Mouse (Mus musculus): ENCODE results near the gene Hbb-bh1. TPM values are rescaled to one million over a fixed set of nuclear protein-coding genes. Genes with fewer than 3 reads are reported as not detected.
"Not testable (repeated sequence)": the region's sequence is repeated elsewhere in the genome, so short reads cannot be mapped to it uniquely, and the experiment has no call there.

Gene Hbb-bh1
- polyA plus RNA-seq, 1 experiment from 2014 or later: 537 TPM

DNA sequence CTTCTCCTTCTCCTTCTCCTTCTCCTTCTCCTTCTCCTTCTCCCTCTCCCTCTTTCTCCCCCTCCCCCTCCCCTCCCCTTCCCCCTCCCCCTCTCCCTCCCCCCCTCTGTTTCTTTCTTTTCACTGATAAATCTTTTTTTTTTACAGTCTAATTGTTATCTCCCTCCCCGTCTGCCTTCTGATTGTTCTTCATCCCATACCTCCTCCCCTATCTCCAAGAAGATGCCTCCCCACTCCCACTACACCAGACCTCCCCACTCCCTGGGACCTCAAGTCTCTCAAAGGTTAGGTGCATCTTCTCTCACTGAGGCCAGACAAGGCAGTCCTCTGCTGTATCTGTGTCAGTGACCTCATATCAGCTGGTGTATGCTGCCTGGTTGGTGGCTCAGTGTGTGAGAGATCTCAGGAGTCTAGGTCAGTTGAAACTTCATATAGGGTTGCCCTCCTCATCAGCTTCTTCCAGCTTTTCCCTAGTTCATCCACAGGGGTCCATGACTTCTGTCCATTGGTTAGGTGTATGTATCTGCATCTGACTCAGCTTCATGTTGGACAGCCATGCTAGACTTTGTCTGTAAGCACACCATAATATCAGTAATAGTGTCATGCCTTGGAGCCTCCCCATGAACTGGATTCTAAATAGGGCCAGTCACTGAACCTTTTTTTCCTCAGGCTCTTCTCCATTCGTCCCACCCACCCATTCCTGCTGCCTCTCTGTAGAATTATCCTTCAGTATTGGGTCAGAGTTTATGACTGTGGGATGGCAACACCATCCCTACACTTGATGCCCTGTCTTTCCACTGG is 1.8 kb upstream of the Hbb-bh1 start:
- 52% methylated on average over 2 of the region's 2 CpGs for WGBS

DNA sequence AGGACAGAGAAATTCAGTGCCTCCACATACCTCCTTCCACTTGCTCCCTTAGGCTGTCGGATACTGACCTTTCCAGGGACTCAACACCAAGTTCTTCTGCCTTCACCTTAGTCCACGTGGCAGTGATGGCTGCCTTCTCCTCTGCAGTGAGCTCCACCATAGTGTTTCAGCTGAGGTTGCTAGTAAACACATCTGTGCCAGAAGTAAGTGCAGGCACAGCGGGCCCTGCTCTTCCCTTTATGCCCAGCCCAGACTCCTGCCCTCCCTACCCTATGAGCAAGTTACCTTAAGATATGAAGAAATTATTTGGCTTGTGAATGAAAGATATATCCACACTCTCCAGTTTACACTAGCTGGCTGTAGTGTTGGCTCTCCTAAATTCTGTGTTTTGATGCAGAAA is 2.7 kb downstream of the Hbb-bh1 start, which contains the start of gene Hbb-bh2:
TSS of gene Hbb-bh2 (minus strand) at position 253 of the 400 bp plus-strand sequence.
- no peak for ATAC-seq (ENCODE audit: insufficient number of reproducible peaks, insufficient read depth, low FRiP score, low TSS enrichment)
- H3K4me3 ChIP-seq: no peak within 1 kb of the TSS
- WGBS: 66% methylated on average over 3 of the region's 3 CpGs

More for the DNA sequence above, 1.8 kb upstream of the Hbb-bh1 start:
- no peak overlapping the region for H3K27ac ChIP-seq
- no peaks in the 10 kb centered on the region for H3K27me3 ChIP-seq
- H3K4me2 ChIP-seq (replicated peaks): no peak overlapping the region
- no peaks in the 10 kb centered on the region for H3K4me1 ChIP-seq
- H3K9ac ChIP-seq: no peak overlapping the region
- ATAC-seq (ENCODE audit: insufficient number of reproducible peaks, insufficient read depth, low FRiP score, low TSS enrichment): no peak
- no peak overlapping the region for H3K4me3 ChIP-seq
- H3K9me3 ChIP-seq: no peaks in the 10 kb centered on the region
- H3K36me3 ChIP-seq: no peaks in the 10 kb centered on the region

DNA sequence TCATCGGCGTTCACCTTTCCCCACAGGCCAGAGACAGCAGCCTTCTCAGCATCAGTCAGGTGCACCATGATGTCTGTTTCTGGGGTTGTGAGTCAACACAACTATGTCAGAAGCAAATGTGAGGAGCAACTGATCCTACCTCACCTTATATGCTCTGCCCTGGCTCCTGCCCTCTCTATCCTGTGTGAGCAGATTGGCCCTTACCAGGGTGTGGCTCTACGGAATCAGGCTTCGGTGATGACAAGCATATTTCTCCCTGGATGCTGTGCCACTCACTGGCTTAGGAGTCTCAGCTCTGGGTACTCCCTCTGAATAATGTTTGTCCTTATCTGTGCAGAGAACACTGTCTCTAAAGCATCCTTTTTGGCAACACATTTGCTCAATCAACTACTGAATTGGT is 15.2 kb downstream of the Hbb-bh1 start, which contains the start of gene Hbb-bs:
TSS of gene Hbb-bs (minus strand) at position 289 of the 400 bp plus-strand sequence.
- Histone ChIP-seq H3K9ac (no peak within 1 kb of the TSS), H3K4me2 (replicated peaks) (no peak within 1 kb of the TSS), H3K4me3 (no peak within 1 kb of the TSS), H3K9me3 (no peaks in the 10 kb centered on the region), H3K27me3 (no peaks in the 10 kb centered on the region), H3K4me1 (no peaks in the 10 kb centered on the region), H3K27ac (no peak within 1 kb of the TSS), H3K36me3 (no peaks in the 10 kb centered on the region)
- ATAC-seq (ENCODE audit: insufficient number of reproducible peaks, insufficient read depth, low FRiP score, low TSS enrichment): no peak
- 87% methylated on average over 4 of the region's 4 CpGs for WGBS

More for the DNA sequence above, 2.7 kb downstream of the Hbb-bh1 start, which contains the start of gene Hbb-bh2:
- no peak within 1 kb of the TSS for H3K4me2 ChIP-seq (replicated peaks)
- no peak within 1 kb of the TSS for H3K9ac ChIP-seq
- no peak within 1 kb of the TSS for H3K27ac ChIP-seq
- no peaks in the 10 kb centered on the region for H3K4me1 ChIP-seq
- H3K9me3 ChIP-seq: no peaks in the 10 kb centered on the region
- H3K27me3 ChIP-seq: no peaks in the 10 kb centered on the region
- no peaks in the 10 kb centered on the region for H3K36me3 ChIP-seq

DNA sequence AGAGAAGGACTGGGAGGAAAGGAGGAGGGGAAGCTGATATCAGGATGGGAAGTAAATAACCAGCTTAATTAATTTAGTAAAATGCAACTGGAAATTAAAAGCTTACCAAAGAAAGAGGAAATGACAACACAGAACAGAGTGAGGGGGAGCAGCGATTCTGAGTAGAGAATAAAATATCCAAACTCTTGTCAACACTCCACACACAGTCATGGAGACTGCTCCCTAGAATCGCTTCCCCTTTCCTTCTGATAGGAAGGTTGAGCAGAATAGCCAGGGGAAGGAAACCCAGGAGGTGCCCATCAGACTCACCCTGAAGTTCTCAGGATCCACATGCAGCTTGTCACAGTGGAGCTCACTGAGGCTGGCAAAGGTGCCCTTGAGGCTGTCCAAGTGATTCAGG is 15.8 kb downstream of the Hbb-bh1 start:
- H3K4me2 ChIP-seq (replicated peaks); H3K9me3 ChIP-seq; H3K4me3 ChIP-seq; ATAC-seq (ENCODE audit: insufficient number of reproducible peaks, insufficient read depth, low FRiP score, low TSS enrichment); H3K9ac ChIP-seq; H3K27ac ChIP-seq; H3K36me3 ChIP-seq; H3K4me1 ChIP-seq; H3K27me3 ChIP-seq: not testable (repeated sequence)
- no CpG with 5 or more reads among the region's 2 CpGs for WGBS

DNA sequence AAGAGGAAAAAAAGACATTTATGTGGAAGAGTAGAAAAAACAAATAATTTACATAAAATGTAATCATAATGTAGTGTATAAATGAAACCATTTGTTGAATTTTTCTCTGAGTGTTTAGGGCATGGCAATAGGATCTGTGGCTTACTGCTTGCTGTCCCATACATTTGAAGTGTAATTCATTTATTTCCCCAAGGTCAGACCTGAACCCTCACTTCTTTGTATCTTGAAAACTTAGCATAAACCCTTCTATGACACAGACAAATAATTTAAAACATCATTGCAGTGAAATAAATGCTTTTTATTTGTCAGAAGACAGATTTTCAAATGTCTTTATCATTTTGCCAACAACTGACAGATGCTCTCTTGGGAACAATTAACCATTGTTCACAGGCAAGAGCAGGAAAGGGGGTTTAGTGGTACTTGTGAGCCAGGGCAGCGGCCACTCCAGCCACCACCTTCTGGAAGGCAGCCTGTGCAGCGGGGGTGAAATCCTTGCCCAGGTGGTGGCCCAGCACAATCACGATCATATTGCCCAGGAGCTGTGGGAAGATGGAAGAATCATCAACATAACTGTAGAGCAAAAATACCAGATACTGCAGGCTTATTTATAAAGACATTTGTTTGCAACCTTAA is 16.6 kb downstream of the Hbb-bh1 start:
- no peak for ATAC-seq (ENCODE audit: insufficient number of reproducible peaks, insufficient read depth, low FRiP score, low TSS enrichment)
- WGBS: 52% methylated on average over 3 of the region's 3 CpGs

DNA sequence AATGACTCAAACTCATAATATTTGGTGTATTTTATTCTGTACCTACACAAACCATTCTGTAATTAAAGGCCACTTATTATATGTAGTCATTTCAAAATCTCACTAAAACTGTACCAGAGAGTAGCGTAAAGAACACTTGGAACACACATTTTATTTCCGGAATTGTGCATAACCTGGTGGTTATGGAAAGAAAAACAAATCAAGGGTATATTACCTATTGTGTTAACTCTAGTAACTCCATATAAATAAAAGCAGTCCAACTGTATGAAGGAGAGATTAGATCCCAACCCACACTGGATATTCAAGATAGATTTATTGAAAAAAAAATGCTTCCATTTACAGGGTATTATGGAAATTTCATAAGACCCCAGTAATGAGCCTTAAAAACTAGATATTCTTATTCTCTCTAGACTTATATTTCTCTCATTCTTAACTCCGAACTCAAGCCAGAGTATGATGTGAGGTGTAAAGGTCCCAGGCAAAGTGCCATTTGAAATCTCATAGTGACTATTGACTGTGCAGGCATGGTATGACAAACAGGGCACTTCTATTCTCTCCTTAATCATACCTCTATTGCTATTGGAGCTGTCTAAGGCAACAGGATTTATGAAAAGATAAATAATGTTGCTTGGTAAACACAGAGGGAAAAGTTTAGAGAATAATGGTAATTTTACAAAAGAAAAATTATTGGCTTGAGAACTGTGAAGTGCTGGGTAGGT is 17.3 kb downstream of the Hbb-bh1 start:
- H3K27ac ChIP-seq: no peak overlapping the region
- 88% methylated on average over 3 of the region's 3 CpGs for WGBS
- no peaks in the 10 kb centered on the region for H3K9me3 ChIP-seq
- no peaks in the 10 kb centered on the region for H3K36me3 ChIP-seq
- ATAC-seq (ENCODE audit: insufficient number of reproducible peaks, insufficient read depth, low FRiP score, low TSS enrichment): no peak
- no peaks in the 10 kb centered on the region for H3K4me1 ChIP-seq
- no peaks in the 10 kb centered on the region for H3K27me3 ChIP-seq
- H3K4me3 ChIP-seq: no peak overlapping the region
- no peak overlapping the region for H3K4me2 ChIP-seq (replicated peaks)
- H3K9ac ChIP-seq: no peak overlapping the region

More for the DNA sequence above, 16.6 kb downstream of the Hbb-bh1 start:
- Histone ChIP-seq H3K4me1 (no peaks in the 10 kb centered on the region), H3K9ac (no peak overlapping the region), H3K27ac (no peak overlapping the region), H3K4me3 (no peak overlapping the region), H3K36me3 (no peaks in the 10 kb centered on the region), H3K27me3 (no peaks in the 10 kb centered on the region), H3K4me2 (replicated peaks) (no peak overlapping the region), H3K9me3 (no peaks in the 10 kb centered on the region)

DNA sequence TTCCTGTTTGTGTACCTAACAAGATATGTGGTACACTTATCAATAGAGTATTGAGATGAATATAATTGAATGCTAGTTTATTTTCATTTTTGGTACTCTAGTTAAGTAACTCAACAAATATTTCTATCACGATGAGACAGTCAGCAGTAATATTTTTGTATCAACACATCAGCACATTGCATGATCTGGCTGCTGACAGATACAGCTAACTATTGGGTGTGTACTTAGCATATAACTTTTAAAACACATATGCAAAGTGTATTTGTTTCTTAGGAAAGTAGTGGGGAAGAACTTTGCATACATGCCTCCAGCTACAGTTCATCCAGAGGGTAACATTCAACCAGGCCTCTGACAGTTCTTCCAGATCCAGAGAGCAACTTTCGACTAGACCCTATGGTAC is 18.4 kb downstream of the Hbb-bh1 start:
- Histone ChIP-seq H3K9ac (no peak overlapping the region), H3K36me3 (no peaks in the 10 kb centered on the region), H3K4me2 (replicated peaks) (no peak overlapping the region), H3K4me1 (no peaks in the 10 kb centered on the region), H3K27ac (no peak overlapping the region), H3K27me3 (no peaks in the 10 kb centered on the region), H3K4me3 (no peak overlapping the region), H3K9me3 (no peaks in the 10 kb centered on the region)
- WGBS: 82% methylated on average over 2 of the region's 2 CpGs
- ATAC-seq (ENCODE audit: insufficient number of reproducible peaks, insufficient read depth, low FRiP score, low TSS enrichment): no peak

DNA sequence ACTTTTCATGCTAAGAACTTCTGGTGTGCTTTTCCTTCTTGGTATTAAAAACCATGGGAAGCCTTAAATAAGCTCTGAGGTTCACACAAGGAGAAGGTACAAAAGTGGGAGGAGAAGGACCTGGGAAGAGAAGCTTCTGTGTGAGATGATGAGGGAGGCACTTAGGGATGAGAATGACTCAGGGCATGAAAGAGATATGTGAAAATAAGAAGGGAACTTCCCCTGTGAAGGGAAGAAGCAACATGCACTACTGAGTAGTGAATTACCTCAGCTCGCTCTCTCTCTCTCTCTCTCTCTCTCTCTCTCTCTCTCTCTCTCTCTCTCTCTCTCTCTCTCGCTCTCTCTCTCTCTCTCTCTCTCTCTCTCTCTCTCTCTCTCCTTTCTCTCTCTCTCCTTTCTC is 27.9 kb downstream of the Hbb-bh1 start:
- not testable (repeated sequence) for H3K4me3 ChIP-seq; H3K27ac ChIP-seq; H3K36me3 ChIP-seq; H3K4me2 ChIP-seq (replicated peaks); H3K4me1 ChIP-seq; ATAC-seq (ENCODE audit: insufficient number of reproducible peaks, insufficient read depth, low FRiP score, low TSS enrichment); H3K9ac ChIP-seq; H3K27me3 ChIP-seq; H3K9me3 ChIP-seq
- 71% methylated on average over 1 of the region's 2 CpGs for WGBS

DNA sequence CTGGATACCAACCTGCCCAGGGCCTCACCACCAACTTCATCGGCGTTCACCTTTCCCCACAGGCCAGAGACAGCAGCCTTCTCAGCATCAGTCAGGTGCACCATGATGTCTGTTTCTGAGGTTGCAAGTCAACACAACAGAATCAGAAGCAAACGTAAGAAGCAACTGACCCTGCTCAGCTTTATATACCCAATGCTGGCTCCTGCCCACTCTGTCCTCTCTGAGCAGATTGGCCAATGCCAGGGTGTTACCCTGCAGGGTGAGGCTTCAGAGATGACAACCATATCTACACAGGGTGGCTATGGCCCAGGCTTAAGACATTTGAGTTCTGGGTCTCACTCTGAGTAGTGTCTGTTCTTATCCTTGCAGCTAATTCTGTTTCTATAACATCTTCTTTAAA is 29.2 kb downstream of the Hbb-bh1 start, which contains the start of gene Hbb-bt:
TSS of gene Hbb-bt (minus strand) at position 231 of the 400 bp plus-strand sequence.
- Histone ChIP-seq H3K4me3 (no peak within 1 kb of the TSS), H3K27ac (no peak within 1 kb of the TSS), H3K9me3 (no peaks in the 10 kb centered on the region), H3K9ac (no peak within 1 kb of the TSS), H3K4me1 (no peaks in the 10 kb centered on the region), H3K36me3 (no peaks in the 10 kb centered on the region), H3K27me3 (no peaks in the 10 kb centered on the region), H3K4me2 (replicated peaks) (no peak within 1 kb of the TSS)
- WGBS: 84% methylated on average over 3 of the region's 3 CpGs
- ATAC-seq (ENCODE audit: insufficient number of reproducible peaks, insufficient read depth, low FRiP score, low TSS enrichment): no peak

DNA sequence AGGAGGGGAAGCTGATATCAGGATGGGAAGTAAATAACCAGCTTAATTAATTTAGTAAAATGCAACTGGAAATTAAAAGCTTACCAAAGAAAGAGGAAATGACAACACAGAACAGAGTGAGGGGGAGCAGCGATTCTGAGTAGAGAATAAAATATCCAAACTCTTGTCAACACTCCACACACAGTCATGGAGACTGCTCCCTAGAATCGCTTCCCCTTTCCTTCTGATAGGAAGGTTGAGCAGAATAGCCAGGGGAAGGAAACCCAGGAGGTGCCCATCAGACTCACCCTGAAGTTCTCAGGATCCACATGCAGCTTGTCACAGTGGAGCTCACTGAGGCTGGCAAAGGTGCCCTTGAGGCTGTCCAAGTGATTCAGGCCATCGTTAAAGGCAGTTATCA is 29.8 kb downstream of the Hbb-bh1 start:
- H3K27me3 ChIP-seq; H3K4me2 ChIP-seq (replicated peaks); H3K27ac ChIP-seq; H3K9ac ChIP-seq; H3K36me3 ChIP-seq; H3K4me3 ChIP-seq; ATAC-seq (ENCODE audit: insufficient number of reproducible peaks, insufficient read depth, low FRiP score, low TSS enrichment); H3K4me1 ChIP-seq; H3K9me3 ChIP-seq: not testable (repeated sequence)
- WGBS: no CpG with 5 or more reads among the region's 3 CpGs

DNA sequence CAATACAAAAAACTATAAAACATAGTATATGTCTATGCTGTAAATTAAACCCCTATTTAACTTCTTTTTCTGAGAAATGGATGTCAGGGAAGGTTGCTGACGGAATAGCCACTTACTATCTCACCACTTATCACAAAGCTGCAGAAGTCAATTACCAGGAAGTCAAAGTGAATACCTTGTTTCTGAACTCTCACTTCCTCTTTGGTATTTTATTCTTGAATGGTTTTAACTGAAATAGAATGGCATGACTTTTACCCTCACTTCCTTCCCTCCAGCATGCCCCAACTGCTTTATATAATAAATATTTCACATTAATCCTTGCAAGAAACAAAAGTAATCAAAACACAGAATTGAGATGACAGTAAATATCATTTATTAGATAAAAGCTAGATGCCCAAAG is 30.8 kb downstream of the Hbb-bh1 start:
- no peak overlapping the region for H3K9ac ChIP-seq
- H3K27ac ChIP-seq: no peak overlapping the region
- H3K4me1 ChIP-seq: no peaks in the 10 kb centered on the region
- no peak for ATAC-seq (ENCODE audit: insufficient number of reproducible peaks, insufficient read depth, low FRiP score, low TSS enrichment)
- H3K4me2 ChIP-seq (replicated peaks): no peak overlapping the region
- H3K9me3 ChIP-seq: no peaks in the 10 kb centered on the region
- H3K27me3 ChIP-seq: no peaks in the 10 kb centered on the region
- WGBS: 72% methylated on average over 1 of the region's 1 CpGs
- no peaks in the 10 kb centered on the region for H3K36me3 ChIP-seq
- H3K4me3 ChIP-seq: no peak overlapping the region

All from embryonic facial prominence, embryonic 12.5 days (tissue).